Mouse (Mus musculus) spleen, postnatal 36 days (tissue): ENCODE data around the gene Klk14.
A peak's percentile ranks its signal among the peaks of the same experiment; 100 is the strongest.
"Not testable (repeated sequence)": the region's sequence is repeated elsewhere in the genome, so short reads cannot be mapped to it uniquely, and the experiment has no call there.

Experiments
- DNase-seq, 2 experiments: peaks; one replicate each; pipeline ENCODE4 v3.0.0; 2022; ENCODE audit warnings: low spot score in 2 of 2, mixed read lengths in 1 of 2

Gene Klk14

GRCm38 (mm10) chr7:43690118-43690517, at the start of gene Klk14:
TSS of gene Klk14 (plus strand) at chr7:43690418.
- DNase-seq: no peak

- no peak for DNase-seq
Observed at GRCm38 (mm10) chr7:43642587-43642986, 47.6 kb upstream of the Klk14 start.

- no peak for DNase-seq
Observed at GRCm38 (mm10) chr7:43643046-43643652, 47.1 kb upstream of the Klk14 start.

GRCm38 (mm10) chr7:43652683-43653082, 37.5 kb upstream of the Klk14 start:
- no peak for DNase-seq

- peak in 1 of 2 experiments; percentile 28 for DNase-seq
Observed at GRCm38 (mm10) chr7:43654519-43654918, 35.7 kb upstream of the Klk14 start.

- no peak for DNase-seq
Observed at GRCm38 (mm10) chr7:43656232-43656631, 34.0 kb upstream of the Klk14 start.

GRCm38 (mm10) chr7:43660002-43660401, 30.2 kb upstream of the Klk14 start, which contains the start of gene Siglece:
TSS of gene Siglece (minus strand) at chr7:43660161.
- no peak for DNase-seq

- no peak for DNase-seq
Observed at GRCm38 (mm10) chr7:43662804-43663203, 27.4 kb upstream of the Klk14 start.

GRCm38 (mm10) chr7:43667221-43667620, 23.0 kb upstream of the Klk14 start:
- DNase-seq: not testable (repeated sequence)

GRCm38 (mm10) chr7:43668582-43668981, 21.6 kb upstream of the Klk14 start:
- no peak for DNase-seq

- DNase-seq: no peak
Observed at GRCm38 (mm10) chr7:43671064-43671808, 19.0 kb upstream of the Klk14 start.

- peak; percentile 90 for DNase-seq
Observed at GRCm38 (mm10) chr7:43671809-43672580, 18.2 kb upstream of the Klk14 start, which contains the start of gene Ctu1. TSS of gene Ctu1 (plus strand) at chr7:43672016.

GRCm38 (mm10) chr7:43672581-43673260, 17.5 kb upstream of the Klk14 start:
- DNase-seq: no peak

GRCm38 (mm10) chr7:43675091-43675490, 15.1 kb upstream of the Klk14 start:
- DNase-seq: no peak

- no peak for DNase-seq
Observed at GRCm38 (mm10) chr7:43678517-43678916, 11.7 kb upstream of the Klk14 start.

GRCm38 (mm10) chr7:43680960-43681359, 9.3 kb upstream of the Klk14 start:
- DNase-seq: no peak

- not testable (repeated sequence) for DNase-seq
Observed at GRCm38 (mm10) chr7:43682511-43682910, 7.7 kb upstream of the Klk14 start.

- DNase-seq: no peak
Observed at GRCm38 (mm10) chr7:43685088-43685487, 5.1 kb upstream of the Klk14 start.

- DNase-seq: no peak
Observed at GRCm38 (mm10) chr7:43710031-43710430, 19.8 kb downstream of the Klk14 start.

- no peak for DNase-seq
Observed at GRCm38 (mm10) chr7:43712267-43712666, 22.0 kb downstream of the Klk14 start, which contains the start of gene Klk13. TSS of gene Klk13 (plus strand) at chr7:43712567.

- no peak for DNase-seq
Observed at GRCm38 (mm10) chr7:43712917-43713316, 22.7 kb downstream of the Klk14 start.
